Mouse (Mus musculus) E14TG2a.4 (cell line): ENCODE measurements at regions not wholly inside any gene's neighbourhood (a gene's known extent, or its start where the extent isn't known, plus 50 kb on each side); places are given as distances from the start of the nearest gene placed in this dataset.

ENCODE experiments used
- CTCF ChIP-seq: conservative IDR thresholded peaks from 2 replicates; pipeline ENCODE4 v1.5.1; 2014; ENCODE audit warnings: low read length
- NANOG ChIP-seq: IDR thresholded peaks from 2 replicates; pipeline ENCODE4 v1.6.1; 2014; ENCODE audit warnings: borderline replicate concordance, low read length, mixed read lengths
- POU5F1 ChIP-seq: IDR thresholded peaks from 2 replicates; pipeline ENCODE4 v1.6.1; 2014; ENCODE audit warnings: low read length, borderline replicate concordance

GRCm38 (mm10) chr4:89509655-89510391 lies 169.4 kb upstream of the Dmrta1 start:
- TF ChIP-seq CTCF: no peak
- no peak for TF ChIP-seq POU5F1
- TF ChIP-seq NANOG: no peak
